Mouse (Mus musculus): ENCODE measurements around the gene Vgll3. TPM values are rescaled to one million over a fixed set of nuclear protein-coding genes. Genes with fewer than 3 reads are reported as not detected.
A peak's percentile ranks its signal among the peaks of the same experiment; 100 is the strongest.

The Vgll3 gene
- polyA plus RNA-seq (2014; fragmentation: Nextera tagmentation; extraction: Ambion mirVana) = 2.3 and 2.9 TPM in 2 replicates

GRCm38 (mm10) chr16:65814918-65815881 is at the start of gene Vgll3:
TSS of gene Vgll3 (plus strand) at chr16:65815257.
- Histone ChIP-seq H3K36me3 (ENCODE audit: control insufficient read depth, insufficient read depth, low read length) (no peaks in the 10 kb centered on the region), H3K4me1 (ENCODE audit: control insufficient read depth, insufficient read depth, low read length) (no peaks in the 10 kb centered on the region), H3K4me2 (peak within 1 kb of the TSS; percentile 97), H3K4me3 (ENCODE audit: low read depth, low read length) (peak within 1 kb of the TSS; percentile 63), H3K27ac (ENCODE audit: low read depth, low read length) (peak within 1 kb of the TSS; percentile 48; the same call in 1 of the 2 replicates), H3K9ac (ENCODE audit: low read length) (peak within 1 kb of the TSS; percentile 67), H3K27me3 (ENCODE audit: control insufficient read depth, insufficient read depth, low read length) (peaks cover 8% of the 10 kb centered on the region), H3K9me3 (ENCODE audit: control insufficient read depth, low read length) (no peaks in the 10 kb centered on the region)
- peak; percentile 97 for DNase-seq (ENCODE audit: low spot score, missing footprints)
- peak; percentile 100 for ATAC-seq (ENCODE audit: low FRiP score)
- under 1% methylated on average over 86 of the region's 86 CpGs for WGBS

- Histone ChIP-seq H3K4me1 (ENCODE audit: control insufficient read depth, insufficient read depth, low read length) (no peaks in the 10 kb centered on the region), H3K27me3 (ENCODE audit: control insufficient read depth, insufficient read depth, low read length) (no peaks in the 10 kb centered on the region), H3K9me3 (ENCODE audit: control insufficient read depth, low read length) (no peaks in the 10 kb centered on the region), H3K27ac (ENCODE audit: low read depth, low read length) (no peak overlapping the region), H3K4me3 (ENCODE audit: low read depth, low read length) (no peak overlapping the region), H3K36me3 (ENCODE audit: control insufficient read depth, insufficient read depth, low read length) (no peaks in the 10 kb centered on the region), H3K9ac (ENCODE audit: low read length) (no peak overlapping the region), H3K4me2 (no peak overlapping the region)
- ATAC-seq (ENCODE audit: low FRiP score) = no peak
- no peak for DNase-seq (ENCODE audit: low spot score, missing footprints)
Measured at GRCm38 (mm10) chr16:65765976-65766375, 49.1 kb upstream of the Vgll3 start.

DNA sequence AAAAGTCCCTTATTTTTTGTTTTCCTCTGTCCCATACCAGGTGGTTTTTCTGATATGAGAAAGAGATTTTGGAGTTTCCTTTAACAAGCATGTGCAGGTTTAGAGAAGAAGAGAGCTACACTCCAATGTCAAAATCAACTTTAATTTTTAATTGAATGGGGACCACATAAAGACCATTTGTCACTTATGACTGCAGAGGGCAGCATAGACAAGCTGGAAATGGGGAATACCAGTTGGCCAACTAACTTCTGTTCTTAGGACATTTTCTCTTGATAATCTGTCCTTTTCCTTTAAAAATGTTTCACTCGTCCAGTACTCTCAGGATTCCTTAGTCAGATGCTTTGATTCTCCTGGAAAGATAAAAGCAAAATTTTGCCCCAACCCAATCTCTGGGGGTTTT is 29.1 kb upstream of the Vgll3 start:
- ATAC-seq (ENCODE audit: low FRiP score) (no peak), DNase-seq (ENCODE audit: low spot score, missing footprints) (no peak)
- no peaks in the 10 kb centered on the region for H3K27me3 ChIP-seq (ENCODE audit: control insufficient read depth, insufficient read depth, low read length)
- no peaks in the 10 kb centered on the region for H3K36me3 ChIP-seq (ENCODE audit: control insufficient read depth, insufficient read depth, low read length)
- no peaks in the 10 kb centered on the region for H3K4me1 ChIP-seq (ENCODE audit: control insufficient read depth, insufficient read depth, low read length)
- 64% methylated on average over 1 of the region's 1 CpGs for WGBS
- H3K4me3 ChIP-seq (ENCODE audit: low read depth, low read length) = no peak overlapping the region
- H3K4me2 ChIP-seq = no peak overlapping the region
- no peak overlapping the region for H3K9ac ChIP-seq (ENCODE audit: low read length)
- H3K9me3 ChIP-seq (ENCODE audit: control insufficient read depth, low read length) = no peaks in the 10 kb centered on the region
- no peak overlapping the region for H3K27ac ChIP-seq (ENCODE audit: low read depth, low read length)

GRCm38 (mm10) chr16:65816059-65816458 is 1.0 kb downstream of the Vgll3 start:
- Histone ChIP-seq H3K4me2 (peak overlapping the region; percentile 97), H3K9ac (ENCODE audit: low read length) (no peak overlapping the region; the same call in 1 of the 2 replicates), H3K9me3 (ENCODE audit: control insufficient read depth, low read length) (no peaks in the 10 kb centered on the region), H3K4me1 (ENCODE audit: control insufficient read depth, insufficient read depth, low read length) (no peaks in the 10 kb centered on the region), H3K27me3 (ENCODE audit: control insufficient read depth, insufficient read depth, low read length) (peaks cover 8% of the 10 kb centered on the region), H3K36me3 (ENCODE audit: control insufficient read depth, insufficient read depth, low read length) (no peaks in the 10 kb centered on the region), H3K27ac (ENCODE audit: low read depth, low read length) (no peak overlapping the region), H3K4me3 (ENCODE audit: low read depth, low read length) (peak overlapping the region; percentile 63; the same call in 1 of the 2 replicates)
- DNase-seq (ENCODE audit: low spot score, missing footprints) = peak; percentile 85
- no peak for ATAC-seq (ENCODE audit: low FRiP score)
- WGBS = 16% methylated on average over 3 of the region's 3 CpGs

GRCm38 (mm10) chr16:65818779-65819178 is 3.7 kb downstream of the Vgll3 start:
- H3K4me2 ChIP-seq = no peak overlapping the region
- no peaks in the 10 kb centered on the region for H3K4me1 ChIP-seq (ENCODE audit: control insufficient read depth, insufficient read depth, low read length)
- ATAC-seq (ENCODE audit: low FRiP score) (no peak), DNase-seq (ENCODE audit: low spot score, missing footprints) (no peak)
- 65% methylated on average over 8 of the region's 8 CpGs for WGBS
- H3K9me3 ChIP-seq (ENCODE audit: control insufficient read depth, low read length) = no peaks in the 10 kb centered on the region
- H3K27me3 ChIP-seq (ENCODE audit: control insufficient read depth, insufficient read depth, low read length) = peaks cover 8% of the 10 kb centered on the region
- no peaks in the 10 kb centered on the region for H3K36me3 ChIP-seq (ENCODE audit: control insufficient read depth, insufficient read depth, low read length)
- no peak overlapping the region for H3K9ac ChIP-seq (ENCODE audit: low read length)
- H3K27ac ChIP-seq (ENCODE audit: low read depth, low read length) = no peak overlapping the region
- H3K4me3 ChIP-seq (ENCODE audit: low read depth, low read length) = no peak overlapping the region

- H3K4me2 ChIP-seq = no peak overlapping the region
- no peak overlapping the region for H3K9ac ChIP-seq (ENCODE audit: low read length)
- no peak overlapping the region for H3K4me3 ChIP-seq (ENCODE audit: low read depth, low read length)
- H3K9me3 ChIP-seq (ENCODE audit: control insufficient read depth, low read length) = no peaks in the 10 kb centered on the region
- H3K27ac ChIP-seq (ENCODE audit: low read depth, low read length) = no peak overlapping the region
- ATAC-seq (ENCODE audit: low FRiP score) (no peak), DNase-seq (ENCODE audit: low spot score, missing footprints) (no peak)
- no peaks in the 10 kb centered on the region for H3K36me3 ChIP-seq (ENCODE audit: control insufficient read depth, insufficient read depth, low read length)
- H3K4me1 ChIP-seq (ENCODE audit: control insufficient read depth, insufficient read depth, low read length) = no peaks in the 10 kb centered on the region
- peaks cover 6% of the 10 kb centered on the region for H3K27me3 ChIP-seq (ENCODE audit: control insufficient read depth, insufficient read depth, low read length)
- WGBS = 49% methylated on average over 2 of the region's 2 CpGs
Measured at GRCm38 (mm10) chr16:65820803-65821202, 5.7 kb downstream of the Vgll3 start.

- no peaks in the 10 kb centered on the region for H3K27me3 ChIP-seq (ENCODE audit: control insufficient read depth, insufficient read depth, low read length)
- H3K27ac ChIP-seq (ENCODE audit: low read depth, low read length) = no peak overlapping the region
- 84% methylated on average over 6 of the region's 6 CpGs for WGBS
- no peak overlapping the region for H3K9ac ChIP-seq (ENCODE audit: low read length)
- H3K36me3 ChIP-seq (ENCODE audit: control insufficient read depth, insufficient read depth, low read length) = no peaks in the 10 kb centered on the region
- H3K4me1 ChIP-seq (ENCODE audit: control insufficient read depth, insufficient read depth, low read length) = no peaks in the 10 kb centered on the region
- ATAC-seq (ENCODE audit: low FRiP score) = no peak
- H3K4me2 ChIP-seq = no peak overlapping the region
- H3K9me3 ChIP-seq (ENCODE audit: control insufficient read depth, low read length) = no peaks in the 10 kb centered on the region
- no peak overlapping the region for H3K4me3 ChIP-seq (ENCODE audit: low read depth, low read length)
- DNase-seq (ENCODE audit: low spot score, missing footprints) = no peak
Measured at GRCm38 (mm10) chr16:65823721-65824120, 8.7 kb downstream of the Vgll3 start.

- no peak overlapping the region for H3K27ac ChIP-seq (ENCODE audit: low read depth, low read length)
- H3K36me3 ChIP-seq (ENCODE audit: control insufficient read depth, insufficient read depth, low read length) = no peaks in the 10 kb centered on the region
- no peak overlapping the region for H3K9ac ChIP-seq (ENCODE audit: low read length)
- H3K27me3 ChIP-seq (ENCODE audit: control insufficient read depth, insufficient read depth, low read length) = no peaks in the 10 kb centered on the region
- no peak overlapping the region for H3K4me3 ChIP-seq (ENCODE audit: low read depth, low read length)
- 80% methylated on average over 9 of the region's 9 CpGs for WGBS
- no peaks in the 10 kb centered on the region for H3K4me1 ChIP-seq (ENCODE audit: control insufficient read depth, insufficient read depth, low read length)
- ATAC-seq (ENCODE audit: low FRiP score) (no peak), DNase-seq (ENCODE audit: low spot score, missing footprints) (no peak)
- H3K4me2 ChIP-seq = no peak overlapping the region
- no peaks in the 10 kb centered on the region for H3K9me3 ChIP-seq (ENCODE audit: control insufficient read depth, low read length)
Measured at GRCm38 (mm10) chr16:65828141-65828565, 13.1 kb downstream of the Vgll3 start.

GRCm38 (mm10) chr16:65829096-65829495 is 14.0 kb downstream of the Vgll3 start:
- H3K4me1 ChIP-seq (ENCODE audit: control insufficient read depth, insufficient read depth, low read length) = no peaks in the 10 kb centered on the region
- H3K4me2 ChIP-seq = no peak overlapping the region
- H3K9me3 ChIP-seq (ENCODE audit: control insufficient read depth, low read length) = no peaks in the 10 kb centered on the region
- H3K4me3 ChIP-seq (ENCODE audit: low read depth, low read length) = no peak overlapping the region
- no peak for DNase-seq (ENCODE audit: low spot score, missing footprints)
- WGBS = 96% methylated on average over 6 of the region's 6 CpGs
- no peak overlapping the region for H3K27ac ChIP-seq (ENCODE audit: low read depth, low read length)
- no peak overlapping the region for H3K9ac ChIP-seq (ENCODE audit: low read length)
- no peaks in the 10 kb centered on the region for H3K27me3 ChIP-seq (ENCODE audit: control insufficient read depth, insufficient read depth, low read length)
- ATAC-seq (ENCODE audit: low FRiP score) = no peak
- H3K36me3 ChIP-seq (ENCODE audit: control insufficient read depth, insufficient read depth, low read length) = no peaks in the 10 kb centered on the region

All from midbrain, embryonic 11.5 days (tissue).